Mouse (Mus musculus): ENCODE measurements around the gene Thada. TPM values are rescaled to one million over a fixed set of nuclear protein-coding genes. Genes with fewer than 3 reads are reported as not detected.
"Not testable (repeated sequence)": the region's sequence is repeated elsewhere in the genome, so short reads cannot be mapped to it uniquely, and the experiment has no call there.

Gene Thada
- polyA plus RNA-seq, 1 experiment from 2014 or later: 6.6 TPM

DNA sequence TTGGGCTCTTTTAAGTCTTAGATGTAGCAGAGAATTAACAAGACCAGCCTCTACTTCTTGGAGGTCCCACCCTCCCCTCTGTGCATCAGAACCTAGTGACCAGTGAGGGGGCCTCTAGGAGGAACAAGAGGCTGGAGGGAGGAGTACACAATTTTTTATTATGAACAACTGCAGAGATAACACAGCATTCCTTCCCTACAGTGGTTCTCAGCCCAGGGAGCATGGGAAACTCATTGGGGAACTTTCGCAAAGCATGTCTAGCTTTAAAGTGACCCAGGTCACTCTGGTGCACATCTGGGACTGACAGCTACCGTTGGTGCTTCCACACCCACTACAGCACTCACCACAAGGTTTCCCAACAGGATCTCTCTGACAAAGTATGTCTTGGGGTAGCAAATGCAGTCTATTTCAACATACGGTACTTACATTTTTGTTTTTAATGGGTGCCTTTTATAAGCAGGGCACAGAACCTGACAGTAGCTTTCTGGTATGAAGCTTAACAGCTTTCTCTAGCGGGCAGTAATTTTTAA, 230.5 kb downstream of the Thada start:
- H3K9me3 ChIP-seq: no peaks in the 10 kb centered on the region
- no peak overlapping the region for H3K4me3 ChIP-seq
- H3K27ac ChIP-seq (replicated peaks): no peak overlapping the region
- no peak overlapping the region for H3K4me2 ChIP-seq
- no peaks in the 10 kb centered on the region for H3K4me1 ChIP-seq (replicated peaks)
- H3K36me3 ChIP-seq: peaks cover 4% of the 10 kb centered on the region; the same call in 1 of the 2 replicates
- H3K9ac ChIP-seq: no peak overlapping the region
- no peaks in the 10 kb centered on the region for H3K27me3 ChIP-seq
- WGBS: 89% methylated on average over 4 of the region's 4 CpGs
- ATAC-seq (ENCODE audit: low FRiP score, low read depth): no peak

DNA sequence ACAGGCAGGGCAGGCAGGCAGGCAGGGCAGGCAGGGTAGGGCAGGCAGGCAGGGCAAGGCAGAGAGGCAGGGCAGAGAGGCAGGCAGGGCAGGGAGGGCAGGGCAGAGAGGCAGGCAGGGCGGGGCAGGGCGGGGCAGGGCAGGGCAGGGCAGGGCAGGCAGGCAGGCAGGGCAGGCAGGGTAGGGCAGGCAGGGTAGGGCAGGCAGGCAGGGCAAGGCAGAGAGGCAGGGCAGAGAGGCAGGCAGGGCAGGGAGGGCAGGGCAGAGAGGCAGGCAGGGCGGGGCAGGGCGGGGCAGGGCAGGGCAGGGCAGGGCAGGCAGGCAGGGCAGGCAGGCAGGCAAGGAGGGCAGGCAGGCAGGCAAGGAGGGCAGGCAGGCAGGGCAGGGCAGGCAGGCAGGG, 231.2 kb downstream of the Thada start:
- H3K4me1 ChIP-seq (replicated peaks); H3K4me3 ChIP-seq; H3K9me3 ChIP-seq; H3K27me3 ChIP-seq; ATAC-seq (ENCODE audit: low FRiP score, low read depth); H3K9ac ChIP-seq; H3K4me2 ChIP-seq; H3K27ac ChIP-seq (replicated peaks); H3K36me3 ChIP-seq: not testable (repeated sequence)
- WGBS: no CpG with 5 or more reads among the region's 4 CpGs

DNA sequence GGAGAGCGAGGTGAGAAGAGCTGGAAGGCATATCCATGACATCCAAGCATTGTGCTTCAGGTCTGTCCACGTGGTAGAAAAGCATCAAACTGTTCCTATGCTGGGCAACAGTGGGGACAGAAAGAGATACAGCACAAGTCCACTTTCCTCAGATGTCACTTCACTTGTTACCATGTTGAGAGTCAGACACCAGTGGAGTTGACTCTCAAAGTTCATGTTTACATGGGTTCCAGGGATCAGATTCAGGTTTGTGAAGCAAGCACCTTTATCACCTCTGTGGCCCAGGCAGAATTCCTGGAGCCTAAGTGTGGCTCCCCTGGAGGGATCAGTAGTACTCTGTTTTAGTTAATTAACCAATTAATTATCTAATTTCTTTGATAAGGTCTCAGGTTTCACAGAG, 232.2 kb downstream of the Thada start:
- WGBS: 94% methylated on average over 2 of the region's 2 CpGs
- Histone ChIP-seq H3K36me3 (peaks cover 11% of the 10 kb centered on the region; the same call in 1 of the 2 replicates), H3K4me2 (no peak overlapping the region), H3K9ac (no peak overlapping the region), H3K4me1 (replicated peaks) (no peaks in the 10 kb centered on the region), H3K27me3 (no peaks in the 10 kb centered on the region), H3K4me3 (no peak overlapping the region), H3K27ac (replicated peaks) (no peak overlapping the region), H3K9me3 (no peaks in the 10 kb centered on the region)
- no peak for ATAC-seq (ENCODE audit: low FRiP score, low read depth)

DNA sequence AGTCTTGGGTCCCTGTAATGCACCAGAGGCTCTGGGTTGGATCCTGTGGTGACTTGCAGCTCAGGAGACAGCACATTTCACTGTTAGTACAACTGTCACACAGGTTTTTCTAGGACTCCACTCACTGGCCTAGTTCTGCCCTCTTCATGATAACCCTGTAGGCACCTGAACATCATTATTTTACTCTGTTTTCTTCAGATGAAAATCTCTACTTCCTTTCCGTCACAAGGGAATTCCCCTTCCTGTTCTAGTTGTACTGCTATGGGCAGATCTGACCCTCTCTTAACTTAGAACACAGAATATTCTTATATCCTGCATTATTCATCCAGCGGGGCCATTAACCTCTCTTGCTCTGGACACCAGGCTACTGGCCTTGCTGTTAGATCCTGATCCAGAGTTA, 234.6 kb downstream of the Thada start:
- Histone ChIP-seq H3K9me3 (no peaks in the 10 kb centered on the region), H3K9ac (no peak overlapping the region), H3K27ac (replicated peaks) (no peak overlapping the region), H3K4me1 (replicated peaks) (no peaks in the 10 kb centered on the region), H3K27me3 (no peaks in the 10 kb centered on the region), H3K4me2 (no peak overlapping the region), H3K4me3 (no peak overlapping the region), H3K36me3 (peaks cover 16% of the 10 kb centered on the region)
- ATAC-seq (ENCODE audit: low FRiP score, low read depth): no peak
- 92% methylated on average over 2 of the region's 2 CpGs for WGBS

DNA sequence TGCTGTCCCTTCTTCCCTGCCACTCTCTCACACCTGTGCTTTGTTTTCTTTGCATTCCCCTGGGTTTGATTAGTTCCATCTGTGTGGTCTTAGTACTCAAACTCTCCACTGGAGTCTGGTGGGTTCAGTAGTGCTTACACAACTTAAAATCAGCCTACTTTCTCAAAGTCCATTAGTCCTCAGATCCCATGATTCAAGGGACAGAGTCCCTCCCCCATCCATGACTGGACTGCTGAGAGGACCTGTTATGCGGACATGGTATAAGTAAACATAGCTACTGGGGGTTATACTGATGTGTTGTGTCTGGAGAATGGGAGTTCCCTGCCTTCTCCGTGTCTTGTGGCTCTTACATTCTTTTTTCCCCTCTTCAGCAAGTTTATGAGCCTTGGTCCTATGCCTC, 237.8 kb downstream of the Thada start:
- Histone ChIP-seq H3K4me1 (replicated peaks) (no peaks in the 10 kb centered on the region), H3K4me2 (no peak overlapping the region), H3K27ac (replicated peaks) (no peak overlapping the region), H3K36me3 (peaks cover 16% of the 10 kb centered on the region), H3K4me3 (no peak overlapping the region), H3K9ac (no peak overlapping the region), H3K9me3 (no peaks in the 10 kb centered on the region), H3K27me3 (no peaks in the 10 kb centered on the region)
- WGBS: 92% methylated on average over 2 of the region's 2 CpGs
- ATAC-seq (ENCODE audit: low FRiP score, low read depth): no peak

DNA sequence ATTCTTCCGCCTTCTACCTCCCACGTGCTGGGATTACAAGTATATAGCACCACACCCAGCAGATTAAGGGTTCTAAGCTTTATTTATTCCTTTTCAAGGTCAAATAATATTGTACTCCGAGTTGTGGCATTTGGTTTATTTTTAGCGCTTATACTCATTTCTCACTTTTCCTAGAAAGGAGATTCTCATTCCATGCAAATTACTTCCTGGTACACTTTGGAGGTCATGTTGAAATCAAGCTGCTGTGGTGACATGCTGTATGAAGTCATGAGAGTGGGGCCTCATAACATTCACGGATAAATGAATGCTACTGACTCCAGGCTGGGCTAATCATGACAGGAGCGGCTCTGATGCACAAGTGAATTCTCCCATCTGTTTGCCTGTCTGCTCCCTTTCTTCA, 239.3 kb downstream of the Thada start:
- no peak overlapping the region for H3K27ac ChIP-seq (replicated peaks)
- no peak for ATAC-seq (ENCODE audit: low FRiP score, low read depth)
- H3K36me3 ChIP-seq: peaks cover 16% of the 10 kb centered on the region
- WGBS: 84% methylated on average over 6 of the region's 6 CpGs
- H3K9ac ChIP-seq: no peak overlapping the region
- no peaks in the 10 kb centered on the region for H3K9me3 ChIP-seq
- no peaks in the 10 kb centered on the region for H3K27me3 ChIP-seq
- no peak overlapping the region for H3K4me3 ChIP-seq
- no peak overlapping the region for H3K4me2 ChIP-seq
- no peaks in the 10 kb centered on the region for H3K4me1 ChIP-seq (replicated peaks)

DNA sequence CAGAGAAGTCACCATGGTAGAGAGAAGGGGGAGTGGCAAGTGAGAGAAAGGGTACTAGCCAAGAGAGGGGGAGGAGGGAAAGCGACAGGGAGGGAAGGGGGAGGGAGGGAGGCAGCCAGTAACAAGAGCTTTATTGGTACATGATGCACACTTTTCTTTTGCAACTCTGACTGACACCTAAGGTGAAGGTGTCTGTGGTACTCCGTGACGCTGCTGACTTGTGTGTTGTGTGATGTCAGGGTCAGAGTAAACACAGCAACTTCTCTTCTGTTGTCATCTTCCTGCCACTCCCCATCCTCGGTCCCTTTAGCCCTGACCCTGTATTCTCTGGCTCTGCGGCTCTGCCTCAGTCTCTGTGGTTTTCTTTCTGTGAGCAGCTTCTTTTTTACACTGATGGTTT, 239.8 kb downstream of the Thada start:
- WGBS: 57% methylated on average over 5 of the region's 5 CpGs
- H3K27me3 ChIP-seq: no peaks in the 10 kb centered on the region
- H3K9me3 ChIP-seq: no peaks in the 10 kb centered on the region
- no peaks in the 10 kb centered on the region for H3K4me1 ChIP-seq (replicated peaks)
- peaks cover 21% of the 10 kb centered on the region for H3K36me3 ChIP-seq
- no peak overlapping the region for H3K4me2 ChIP-seq
- no peak overlapping the region for H3K9ac ChIP-seq
- H3K27ac ChIP-seq (replicated peaks): no peak overlapping the region
- no peak for ATAC-seq (ENCODE audit: low FRiP score, low read depth)
- H3K4me3 ChIP-seq: no peak overlapping the region

DNA sequence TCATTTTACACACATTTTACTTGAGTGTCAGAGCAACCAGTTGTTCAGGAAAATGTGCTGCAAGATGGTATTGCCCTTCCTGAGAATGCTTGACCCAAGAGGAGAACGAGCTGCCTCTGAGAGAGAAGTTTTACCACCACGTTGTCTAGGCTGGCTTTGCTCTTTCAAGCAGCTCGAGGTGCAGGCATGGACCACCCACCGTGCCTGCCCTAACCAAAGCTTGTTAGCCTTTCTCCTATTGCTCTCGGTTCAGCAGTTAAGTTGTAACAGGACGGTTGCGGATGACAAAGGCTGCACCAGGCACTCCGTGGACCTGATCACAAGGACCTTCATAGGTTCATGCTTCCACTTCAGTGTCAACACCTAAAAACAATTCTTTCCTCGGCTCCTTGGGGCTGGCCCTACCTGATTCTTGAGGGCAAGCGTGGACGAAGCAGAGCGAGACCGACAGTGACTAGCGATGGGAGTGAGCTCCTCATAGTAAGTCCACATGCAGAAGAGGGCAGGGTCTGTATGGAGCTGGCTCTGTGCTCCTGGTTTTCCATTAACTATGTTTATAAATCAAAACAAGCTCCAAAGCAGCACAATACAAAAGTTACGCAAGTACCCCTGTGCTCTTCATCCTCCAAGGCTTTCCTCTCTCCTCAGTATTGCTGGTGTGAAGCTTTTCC, 241.7 kb downstream of the Thada start:
- H3K4me1 ChIP-seq (replicated peaks): no peaks in the 10 kb centered on the region
- H3K27ac ChIP-seq (replicated peaks): no peak overlapping the region
- no peak overlapping the region for H3K4me3 ChIP-seq
- no peak for ATAC-seq (ENCODE audit: low FRiP score, low read depth)
- no peaks in the 10 kb centered on the region for H3K9me3 ChIP-seq
- H3K36me3 ChIP-seq: peaks cover 21% of the 10 kb centered on the region
- no peak overlapping the region for H3K9ac ChIP-seq
- WGBS: 69% methylated on average over 15 of the region's 15 CpGs
- no peaks in the 10 kb centered on the region for H3K27me3 ChIP-seq
- H3K4me2 ChIP-seq: no peak overlapping the region

DNA sequence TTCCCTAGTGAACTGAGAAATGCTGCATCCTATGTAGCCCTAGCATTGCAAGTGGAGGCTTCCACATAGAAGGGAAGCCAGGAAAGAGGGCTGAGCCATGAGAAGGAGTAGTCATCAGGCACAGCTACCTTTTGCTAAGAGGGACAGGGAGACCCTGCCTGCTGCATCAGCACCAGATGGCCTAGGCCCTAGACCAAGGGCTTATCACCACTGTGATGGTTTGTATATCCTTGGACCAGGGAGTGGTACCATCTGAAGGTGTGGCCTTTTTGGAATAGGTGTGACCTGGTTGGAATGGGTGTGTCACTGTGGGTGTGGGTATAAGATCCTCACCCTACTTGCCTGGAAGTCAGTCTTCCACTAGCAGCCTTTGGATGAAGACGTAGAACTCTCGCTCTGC, 247.2 kb downstream of the Thada start:
- not testable (repeated sequence) for H3K9ac ChIP-seq; ATAC-seq (ENCODE audit: low FRiP score, low read depth); H3K4me2 ChIP-seq; H3K9me3 ChIP-seq; H3K4me1 ChIP-seq (replicated peaks); H3K4me3 ChIP-seq; H3K27me3 ChIP-seq; H3K27ac ChIP-seq (replicated peaks)
- peaks cover 14% of the 10 kb centered on the region for H3K36me3 ChIP-seq
- 100% methylated on average over 2 of the region's 2 CpGs for WGBS

DNA sequence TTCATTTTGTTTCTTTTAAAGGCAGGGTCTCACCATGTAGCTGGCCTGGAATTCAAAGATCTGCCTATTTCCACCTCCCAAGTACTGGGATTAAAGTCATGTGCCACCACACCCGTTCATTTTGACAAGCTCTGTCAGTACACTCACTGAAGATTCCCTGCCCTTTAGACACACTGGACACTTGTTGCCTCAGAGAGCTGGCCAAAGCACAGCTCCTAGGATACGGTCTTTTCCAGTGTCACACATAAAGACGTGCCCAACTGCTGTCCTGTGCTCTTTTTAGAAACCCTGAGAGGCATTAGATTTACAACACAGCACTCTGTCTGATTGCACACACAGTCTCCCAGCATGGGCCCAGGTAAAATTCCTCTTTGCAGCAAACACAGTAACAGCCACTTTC, 248.3 kb downstream of the Thada start:
- no peak overlapping the region for H3K9ac ChIP-seq
- H3K27ac ChIP-seq (replicated peaks): no peak overlapping the region
- H3K27me3 ChIP-seq: no peaks in the 10 kb centered on the region
- no peak for ATAC-seq (ENCODE audit: low FRiP score, low read depth)
- H3K36me3 ChIP-seq: peaks cover 14% of the 10 kb centered on the region
- no peaks in the 10 kb centered on the region for H3K9me3 ChIP-seq
- no peak overlapping the region for H3K4me2 ChIP-seq
- WGBS: 76% methylated on average over 3 of the region's 3 CpGs
- H3K4me3 ChIP-seq: no peak overlapping the region
- H3K4me1 ChIP-seq (replicated peaks): no peaks in the 10 kb centered on the region

DNA sequence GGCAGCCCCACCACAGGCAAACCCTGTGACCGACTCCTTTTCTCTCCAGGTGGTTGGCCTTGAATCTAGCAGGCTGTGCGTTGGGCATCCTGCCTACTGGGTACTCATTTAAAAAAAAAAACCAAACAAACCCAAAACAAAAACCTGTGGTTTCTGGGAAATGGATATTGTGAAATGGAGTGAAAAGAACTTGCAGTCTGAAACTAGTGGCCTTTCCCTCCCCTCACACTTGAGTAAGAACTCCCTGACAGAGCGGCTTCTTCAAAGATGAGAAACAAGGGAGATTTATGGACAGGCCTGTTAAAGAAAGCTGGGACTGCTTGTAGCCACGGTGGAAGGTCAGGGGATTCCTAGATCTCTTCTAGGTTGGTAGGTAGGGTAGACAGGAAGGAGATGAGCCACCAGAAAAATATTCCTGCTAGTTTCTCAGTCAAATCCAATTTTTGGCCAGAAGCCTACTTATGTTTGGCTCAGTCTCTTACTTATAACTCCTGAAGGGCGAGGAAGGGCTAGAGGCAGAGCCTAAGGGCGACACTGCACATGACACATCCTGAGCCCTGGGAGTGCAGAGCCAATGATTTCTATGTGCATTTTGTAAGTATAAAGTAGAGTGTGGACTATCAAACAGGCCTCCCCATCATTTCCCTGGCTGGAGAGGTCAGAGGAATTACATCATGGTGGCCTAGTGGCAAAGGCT, 250.6 kb downstream of the Thada start:
- ATAC-seq (ENCODE audit: low FRiP score, low read depth): no peak
- no peaks in the 10 kb centered on the region for H3K4me1 ChIP-seq (replicated peaks)
- no peak overlapping the region for H3K27ac ChIP-seq (replicated peaks)
- H3K4me2 ChIP-seq: no peak overlapping the region
- H3K4me3 ChIP-seq: no peak overlapping the region
- no peaks in the 10 kb centered on the region for H3K9me3 ChIP-seq
- H3K9ac ChIP-seq: no peak overlapping the region
- 81% methylated on average over 6 of the region's 6 CpGs for WGBS
- H3K36me3 ChIP-seq: peaks cover 4% of the 10 kb centered on the region
- no peaks in the 10 kb centered on the region for H3K27me3 ChIP-seq

DNA sequence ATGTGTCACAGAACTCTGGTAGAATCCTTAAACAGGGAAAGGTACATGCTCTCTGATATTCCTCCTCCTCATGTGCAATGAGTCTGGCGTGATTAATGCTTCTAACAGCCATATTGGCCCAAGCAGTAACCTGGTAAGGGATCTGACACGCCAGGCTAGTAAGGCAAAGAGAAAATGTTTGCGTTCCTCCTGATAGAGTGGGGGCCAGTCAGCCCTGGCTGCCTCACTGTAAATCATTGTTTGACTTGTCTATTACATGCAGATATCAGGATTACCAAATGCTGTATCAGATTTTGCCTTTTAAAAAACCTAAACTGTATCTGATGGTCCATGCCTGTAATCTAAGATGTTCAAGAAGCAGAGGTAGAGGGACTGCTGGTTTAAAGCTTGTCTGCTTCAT, 252.5 kb downstream of the Thada start:
- H3K4me1 ChIP-seq (replicated peaks): no peaks in the 10 kb centered on the region
- WGBS: 88% methylated on average over 3 of the region's 3 CpGs
- H3K27me3 ChIP-seq: no peaks in the 10 kb centered on the region
- H3K9ac ChIP-seq: no peak overlapping the region
- H3K4me2 ChIP-seq: no peak overlapping the region
- no peaks in the 10 kb centered on the region for H3K36me3 ChIP-seq
- no peak overlapping the region for H3K27ac ChIP-seq (replicated peaks)
- no peaks in the 10 kb centered on the region for H3K9me3 ChIP-seq
- no peak for ATAC-seq (ENCODE audit: low FRiP score, low read depth)
- H3K4me3 ChIP-seq: no peak overlapping the region
